Mouse (Mus musculus): ENCODE results near the gene Htr6. TPM values are rescaled to one million over a fixed set of nuclear protein-coding genes. Genes with fewer than 3 reads are reported as not detected.

Gene Htr6
- polyA plus RNA-seq, 1 experiment from 2014 or later, result not detected

- Histone ChIP-seq H3K27ac (ENCODE audit: low read depth, low read length) (no peak overlapping the region), H3K27me3 (ENCODE audit: control insufficient read depth, insufficient read depth, low read length) (peaks cover 43% of the 10 kb centered on the region)
Observed at GRCm38 (mm10) chr4:139091478-139092355, 16.3 kb upstream of the Htr6 start.

GRCm38 (mm10) chr4:139091066-139091465, 15.7 kb upstream of the Htr6 start:
- Histone ChIP-seq H3K4me3 (ENCODE audit: low read depth, low read length) (no peak overlapping the region), H3K4me2 (no peak overlapping the region; the same call in 1 of the 2 replicates), H3K9ac (ENCODE audit: low read length) (no peak overlapping the region), H3K4me1 (ENCODE audit: control insufficient read depth, insufficient read depth, low read length) (peaks cover 13% of the 10 kb centered on the region), H3K36me3 (ENCODE audit: control insufficient read depth, insufficient read depth, low read length) (no peaks in the 10 kb centered on the region), H3K9me3 (ENCODE audit: control insufficient read depth, low read length) (no peaks in the 10 kb centered on the region), H3K27ac (ENCODE audit: low read depth, low read length) (no peak overlapping the region), H3K27me3 (ENCODE audit: control insufficient read depth, insufficient read depth, low read length) (peaks cover 43% of the 10 kb centered on the region)
- 32% methylated on average over 7 of the region's 7 CpGs for WGBS
- ATAC-seq (ENCODE audit: low FRiP score), result peak; percentile 7; the same call in 1 of the 2 replicates
- DNase-seq (ENCODE audit: low spot score, missing footprints), result no peak

More at GRCm38 (mm10) chr4:139091478-139092355, 16.3 kb upstream of the Htr6 start:
- Histone ChIP-seq H3K4me3 (ENCODE audit: low read depth, low read length) (peak overlapping the region; percentile 47), H3K4me1 (ENCODE audit: control insufficient read depth, insufficient read depth, low read length) (peaks cover 13% of the 10 kb centered on the region), H3K9ac (ENCODE audit: low read length) (peak overlapping the region; percentile 57; the same call in 1 of the 2 replicates), H3K9me3 (ENCODE audit: control insufficient read depth, low read length) (no peaks in the 10 kb centered on the region), H3K36me3 (ENCODE audit: control insufficient read depth, insufficient read depth, low read length) (no peaks in the 10 kb centered on the region), H3K4me2 (peak overlapping the region; percentile 77)
- WGBS, result 2% methylated on average over 28 of the region's 28 CpGs
- DNase-seq (ENCODE audit: low spot score, missing footprints) (peak; percentile 96), ATAC-seq (ENCODE audit: low FRiP score) (peak; percentile 47; the same call in 1 of the 2 replicates)

- no peak for ATAC-seq (ENCODE audit: low FRiP score)
- peaks cover 43% of the 10 kb centered on the region for H3K27me3 ChIP-seq (ENCODE audit: control insufficient read depth, insufficient read depth, low read length)
- peaks cover 13% of the 10 kb centered on the region for H3K4me1 ChIP-seq (ENCODE audit: control insufficient read depth, insufficient read depth, low read length)
- no peaks in the 10 kb centered on the region for H3K36me3 ChIP-seq (ENCODE audit: control insufficient read depth, insufficient read depth, low read length)
- H3K4me2 ChIP-seq, result no peak overlapping the region
- no peak overlapping the region for H3K9ac ChIP-seq (ENCODE audit: low read length)
- 67% methylated on average over 15 of the region's 15 CpGs for WGBS
- DNase-seq (ENCODE audit: low spot score, missing footprints), result no peak
- no peaks in the 10 kb centered on the region for H3K9me3 ChIP-seq (ENCODE audit: control insufficient read depth, low read length)
- H3K4me3 ChIP-seq (ENCODE audit: low read depth, low read length), result no peak overlapping the region
- no peak overlapping the region for H3K27ac ChIP-seq (ENCODE audit: low read depth, low read length)
Observed at GRCm38 (mm10) chr4:139090303-139090940, 15.1 kb upstream of the Htr6 start.

GRCm38 (mm10) chr4:139088982-139089671, 13.8 kb upstream of the Htr6 start:
- 63% methylated on average over 9 of the region's 9 CpGs for WGBS
- no peaks in the 10 kb centered on the region for H3K9me3 ChIP-seq (ENCODE audit: control insufficient read depth, low read length)
- DNase-seq (ENCODE audit: low spot score, missing footprints) (no peak), ATAC-seq (ENCODE audit: low FRiP score) (no peak)
- no peak overlapping the region for H3K4me3 ChIP-seq (ENCODE audit: low read depth, low read length)
- no peak overlapping the region for H3K9ac ChIP-seq (ENCODE audit: low read length)
- no peaks in the 10 kb centered on the region for H3K36me3 ChIP-seq (ENCODE audit: control insufficient read depth, insufficient read depth, low read length)
- H3K4me2 ChIP-seq, result no peak overlapping the region
- no peak overlapping the region for H3K27ac ChIP-seq (ENCODE audit: low read depth, low read length)
- H3K4me1 ChIP-seq (ENCODE audit: control insufficient read depth, insufficient read depth, low read length), result peaks cover 13% of the 10 kb centered on the region
- H3K27me3 ChIP-seq (ENCODE audit: control insufficient read depth, insufficient read depth, low read length), result peaks cover 40% of the 10 kb centered on the region

GRCm38 (mm10) chr4:139086984-139087383, 11.6 kb upstream of the Htr6 start:
- Histone ChIP-seq H3K4me3 (ENCODE audit: low read depth, low read length) (no peak overlapping the region), H3K9ac (ENCODE audit: low read length) (no peak overlapping the region), H3K9me3 (ENCODE audit: control insufficient read depth, low read length) (no peaks in the 10 kb centered on the region), H3K27me3 (ENCODE audit: control insufficient read depth, insufficient read depth, low read length) (peaks cover 18% of the 10 kb centered on the region), H3K27ac (ENCODE audit: low read depth, low read length) (no peak overlapping the region), H3K4me1 (ENCODE audit: control insufficient read depth, insufficient read depth, low read length) (peaks cover 20% of the 10 kb centered on the region), H3K36me3 (ENCODE audit: control insufficient read depth, insufficient read depth, low read length) (no peaks in the 10 kb centered on the region), H3K4me2 (no peak overlapping the region)
- no peak for DNase-seq (ENCODE audit: low spot score, missing footprints)
- 76% methylated on average over 4 of the region's 4 CpGs for WGBS
- no peak for ATAC-seq (ENCODE audit: low FRiP score)

GRCm38 (mm10) chr4:139086037-139086436, 10.7 kb upstream of the Htr6 start:
- Histone ChIP-seq H3K36me3 (ENCODE audit: control insufficient read depth, insufficient read depth, low read length) (no peaks in the 10 kb centered on the region), H3K4me2 (no peak overlapping the region), H3K9me3 (ENCODE audit: control insufficient read depth, low read length) (no peaks in the 10 kb centered on the region), H3K9ac (ENCODE audit: low read length) (no peak overlapping the region), H3K27me3 (ENCODE audit: control insufficient read depth, insufficient read depth, low read length) (peaks cover 9% of the 10 kb centered on the region), H3K4me1 (ENCODE audit: control insufficient read depth, insufficient read depth, low read length) (peaks cover 14% of the 10 kb centered on the region), H3K27ac (ENCODE audit: low read depth, low read length) (no peak overlapping the region), H3K4me3 (ENCODE audit: low read depth, low read length) (no peak overlapping the region)
- peak; percentile 40; the same call in 1 of the 2 replicates for ATAC-seq (ENCODE audit: low FRiP score)
- WGBS, result 17% methylated on average over 5 of the region's 5 CpGs
- peak; percentile 98 for DNase-seq (ENCODE audit: low spot score, missing footprints)

- ATAC-seq (ENCODE audit: low FRiP score), result no peak
- WGBS, result 73% methylated on average over 11 of the region's 11 CpGs
- H3K27me3 ChIP-seq (ENCODE audit: control insufficient read depth, insufficient read depth, low read length), result peaks cover 3% of the 10 kb centered on the region; the same call in 1 of the 2 replicates
- H3K4me1 ChIP-seq (ENCODE audit: control insufficient read depth, insufficient read depth, low read length), result peaks cover 14% of the 10 kb centered on the region
- no peak overlapping the region for H3K4me2 ChIP-seq
- H3K36me3 ChIP-seq (ENCODE audit: control insufficient read depth, insufficient read depth, low read length), result no peaks in the 10 kb centered on the region
- H3K27ac ChIP-seq (ENCODE audit: low read depth, low read length), result no peak overlapping the region
- H3K9ac ChIP-seq (ENCODE audit: low read length), result no peak overlapping the region
- no peaks in the 10 kb centered on the region for H3K9me3 ChIP-seq (ENCODE audit: control insufficient read depth, low read length)
- H3K4me3 ChIP-seq (ENCODE audit: low read depth, low read length), result no peak overlapping the region
- no peak for DNase-seq (ENCODE audit: low spot score, missing footprints)
Observed at GRCm38 (mm10) chr4:139085337-139085736, 10.0 kb upstream of the Htr6 start.

GRCm38 (mm10) chr4:139082790-139083564, 7.6 kb upstream of the Htr6 start:
- peak overlapping the region; percentile 18; the same call in 1 of the 2 replicates for H3K4me2 ChIP-seq
- no peak overlapping the region for H3K27ac ChIP-seq (ENCODE audit: low read depth, low read length)

More at GRCm38 (mm10) chr4:139082790-139083564, 7.6 kb upstream of the Htr6 start:
- 23% methylated on average over 12 of the region's 12 CpGs for WGBS
- ATAC-seq (ENCODE audit: low FRiP score), result peak; percentile 79
- Histone ChIP-seq H3K4me1 (ENCODE audit: control insufficient read depth, insufficient read depth, low read length) (peaks cover 14% of the 10 kb centered on the region), H3K9ac (ENCODE audit: low read length) (peak overlapping the region; percentile 35), H3K4me3 (ENCODE audit: low read depth, low read length) (no peak overlapping the region), H3K9me3 (ENCODE audit: control insufficient read depth, low read length) (no peaks in the 10 kb centered on the region), H3K36me3 (ENCODE audit: control insufficient read depth, insufficient read depth, low read length) (no peaks in the 10 kb centered on the region), H3K27me3 (ENCODE audit: control insufficient read depth, insufficient read depth, low read length) (no peaks in the 10 kb centered on the region)
- DNase-seq (ENCODE audit: low spot score, missing footprints), result peak; percentile 92
